Mouse (Mus musculus) forebrain, embryonic 10.5 days (tissue): ENCODE data around the gene Rpl29. TPM values are rescaled to one million over a fixed set of nuclear protein-coding genes. Genes with fewer than 3 reads are reported as not detected.

Source experiments
- polyA plus RNA-seq: library from polyadenylated mRNA; unstranded; fragments of >200 nt; fragmentation: Nextera tagmentation; extraction: Ambion mirVana; gene quantifications from 2 replicates; pipeline ENCODE4 v1.2.1, GENCODE M21; 2016

Rpl29 gene
- polyA plus RNA-seq, 1 experiment from 2014 or later: 1,043 TPM

Other genes with a start within 250 kb of the Rpl29 start
- 42.0 and 50.7 TPM in 2 replicates for gene Ppm1m, start 229.7 kb upstream of the Rpl29 start, polyA plus RNA-seq
- 70.9 and 71.8 TPM in 2 replicates for gene Twf2, start 226.3 kb upstream of the Rpl29 start, polyA plus RNA-seq
- gene Tlr9, start 206.9 kb upstream of the Rpl29 start, polyA plus RNA-seq: 0.04 TPM in 1 of 2 replicates, not detected in the other
- gene Alas1, start 180.8 kb upstream of the Rpl29 start, polyA plus RNA-seq: 74.2 and 75.2 TPM in 2 replicates
- gene Poc1a, start 148.4 kb upstream of the Rpl29 start, polyA plus RNA-seq: 42.7 and 46.4 TPM in 2 replicates
- 17.6 and 18.9 TPM in 2 replicates for gene Dusp7, start 60.8 kb upstream of the Rpl29 start, polyA plus RNA-seq
- 45.6 and 51.3 TPM in 2 replicates for gene Acy1, start 8.9 kb downstream of the Rpl29 start, polyA plus RNA-seq
- 4.4 and 6.0 TPM in 2 replicates for gene Abhd14b, start 18.0 kb downstream of the Rpl29 start, polyA plus RNA-seq
- gene Abhd14a, start 18.2 kb downstream of the Rpl29 start, polyA plus RNA-seq: 40.7 and 42.8 TPM in 2 replicates
- gene Pcbp4, start 23.8 kb downstream of the Rpl29 start, polyA plus RNA-seq: 337 and 351 TPM in 2 replicates
- gene Gpr62, start 36.5 kb downstream of the Rpl29 start, polyA plus RNA-seq: 0.10 and 0.27 TPM in 2 replicates
- gene Rrp9, start 46.5 kb downstream of the Rpl29 start, polyA plus RNA-seq: 85.2 and 91.4 TPM in 2 replicates
- 2.1 and 2.6 TPM in 2 replicates for gene Parp3, start 47.5 kb downstream of the Rpl29 start, polyA plus RNA-seq
- gene Iqcf1, start 70.5 kb downstream of the Rpl29 start, polyA plus RNA-seq: not detected in 2 replicates
- gene Iqcf5, start 85.1 kb downstream of the Rpl29 start, polyA plus RNA-seq: not detected in 2 replicates
- gene Iqcf3, start 132.2 kb downstream of the Rpl29 start, polyA plus RNA-seq: not detected in 2 replicates
- not detected in 2 replicates for gene Iqcf4, start 141.5 kb downstream of the Rpl29 start, polyA plus RNA-seq
- not detected in 2 replicates for gene Iqcf6, start 197.1 kb downstream of the Rpl29 start, polyA plus RNA-seq
- gene Grm2, start 226.6 kb downstream of the Rpl29 start, polyA plus RNA-seq: 1.1 and 1.3 TPM in 2 replicates